Mouse (Mus musculus): ENCODE measurements at regions not wholly inside any gene's neighbourhood (a gene's known extent, or its start where the extent isn't known, plus 50 kb on each side); places are given as distances from the start of the nearest gene placed in this dataset.

DNA sequence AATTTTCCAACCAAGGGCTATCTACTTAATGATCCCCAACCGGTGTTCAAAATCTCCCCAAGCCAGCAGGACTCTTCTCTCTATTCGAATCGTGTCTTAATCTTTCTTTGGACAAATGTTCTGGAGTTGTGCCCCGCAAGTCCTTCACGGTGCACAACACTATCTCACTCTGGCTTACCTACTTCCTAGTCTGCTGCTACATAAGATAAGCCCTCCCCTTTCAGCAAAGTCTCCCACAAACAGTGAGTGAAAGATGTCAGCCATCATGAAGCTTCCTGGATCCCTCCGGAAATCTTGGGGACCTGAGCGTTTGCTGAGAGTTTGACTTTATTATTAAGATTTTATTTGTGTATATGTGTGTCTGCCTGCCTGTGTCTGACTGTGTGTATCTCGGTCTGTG is 344.7 kb upstream of the Noct start:
- Histone ChIP-seq H3K4me1 (ENCODE audit: control insufficient read depth in 2 of 2, insufficient read depth in 2 of 2, low read length in 2 of 2, poor library complexity in 1 of 2) (peaks cover 0 to 10% of the 10 kb centered on the region in 2 experiments; a peak in 2 of 4 replicates), H3K27ac (ENCODE audit: insufficient read depth, low read depth, low read length, poor library complexity, severe bottlenecking) (no peak overlapping the region), H3K9me3 (ENCODE audit: control insufficient read depth, insufficient read depth, low read depth, low read length) (no peaks in the 10 kb centered on the region), H3K36me3 (ENCODE audit: control insufficient read depth, insufficient read depth, low read length, poor library complexity, severe bottlenecking) (no peaks in the 10 kb centered on the region), H3K9ac (ENCODE audit: insufficient read depth, low read depth, low read length, poor library complexity, severe bottlenecking) (no peak overlapping the region), H3K4me3 (ENCODE audit: insufficient read depth in 1 of 2, low read depth in 1 of 2, low read length in 2 of 2, poor library complexity in 1 of 2, severe bottlenecking in 1 of 2) (no peak overlapping the region)
- TF ChIP-seq CHD2 (IDR thresholded peaks at IDR 0.05; ENCODE audit: low read depth, low read length) (no peak), ZC3H11A (IDR thresholded peaks at IDR 0.05; ENCODE audit: borderline replicate concordance, low read depth, low read length) (no peak), MAFK (IDR thresholded peaks at IDR 0.05; ENCODE audit: insufficient read depth, low read depth, low read length) (no peak), HCFC1 (IDR thresholded peaks at IDR 0.05; ENCODE audit: borderline replicate concordance, insufficient read depth, low read length) (no peak), ZNF384 (IDR thresholded peaks at IDR 0.05; ENCODE audit: low read depth, low read length) (no peak)
- in situ Hi-C loops (cut with MboI; ENCODE audit: low sequenced_read_pairs in 2 of 2, unreplicated experiment in 2 of 2), result no loop called here
- DNase-seq (ENCODE audit: low read depth, low spot score), result no peak

- H3K9me3 ChIP-seq (ENCODE audit: control insufficient read depth, insufficient read depth, low read depth, low read length), result no peaks in the 10 kb centered on the region
- no peak overlapping the region for H3K27ac ChIP-seq (ENCODE audit: insufficient read depth, low read depth, low read length, poor library complexity, severe bottlenecking)
- no peaks in the 10 kb centered on the region for H3K36me3 ChIP-seq (ENCODE audit: control insufficient read depth, insufficient read depth, low read length, poor library complexity, severe bottlenecking)
- peaks cover 0 to 10% of the 10 kb centered on the region in 2 experiments; a peak in 2 of 4 replicates for H3K4me1 ChIP-seq (ENCODE audit: control insufficient read depth in 2 of 2, insufficient read depth in 2 of 2, low read length in 2 of 2, poor library complexity in 1 of 2)
- H3K9ac ChIP-seq (ENCODE audit: insufficient read depth, low read depth, low read length, poor library complexity, severe bottlenecking), result no peak overlapping the region
- H3K4me3 ChIP-seq (ENCODE audit: insufficient read depth in 1 of 2, low read depth in 1 of 2, low read length in 2 of 2, poor library complexity in 1 of 2, severe bottlenecking in 1 of 2), result no peak overlapping the region
- DNase-seq (ENCODE audit: low read depth, low spot score), result no peak
- in situ Hi-C loops (cut with MboI; ENCODE audit: low sequenced_read_pairs in 2 of 2, unreplicated experiment in 2 of 2), result no loop called here
- no peak for TF ChIP-seq ZNF384 (IDR thresholded peaks at IDR 0.05; ENCODE audit: low read depth, low read length)
- no peak for TF ChIP-seq MAFK (IDR thresholded peaks at IDR 0.05; ENCODE audit: insufficient read depth, low read depth, low read length)
- no peak for TF ChIP-seq CHD2 (IDR thresholded peaks at IDR 0.05; ENCODE audit: low read depth, low read length)
- TF ChIP-seq HCFC1 (IDR thresholded peaks at IDR 0.05; ENCODE audit: borderline replicate concordance, insufficient read depth, low read length), result no peak
- TF ChIP-seq ZC3H11A (IDR thresholded peaks at IDR 0.05; ENCODE audit: borderline replicate concordance, low read depth, low read length), result no peak
These were observed 342.6 kb upstream of the Noct start for GRCm38 (mm10) chr3:50881437-50882248.

GRCm38 (mm10) chr3:50882249-50882733 is 342.0 kb upstream of the Noct start:
- H3K9ac ChIP-seq (ENCODE audit: insufficient read depth, low read depth, low read length, poor library complexity, severe bottlenecking), result no peak overlapping the region
- H3K4me3 ChIP-seq (ENCODE audit: insufficient read depth in 1 of 2, low read depth in 1 of 2, low read length in 2 of 2, poor library complexity in 1 of 2, severe bottlenecking in 1 of 2), result no peak overlapping the region
- in situ Hi-C loops (cut with MboI; ENCODE audit: low sequenced_read_pairs in 2 of 2, unreplicated experiment in 2 of 2), result no loop called here
- no peak overlapping the region for H3K27ac ChIP-seq (ENCODE audit: insufficient read depth, low read depth, low read length, poor library complexity, severe bottlenecking)
- H3K4me1 ChIP-seq (ENCODE audit: control insufficient read depth in 2 of 2, insufficient read depth in 2 of 2, low read length in 2 of 2, poor library complexity in 1 of 2), result peaks cover 0 to 10% of the 10 kb centered on the region in 2 experiments; a peak in 2 of 4 replicates
- peak; percentile 42 for DNase-seq (ENCODE audit: low read depth, low spot score)
- no peaks in the 10 kb centered on the region for H3K9me3 ChIP-seq (ENCODE audit: control insufficient read depth, insufficient read depth, low read depth, low read length)
- TF ChIP-seq MAFK (IDR thresholded peaks at IDR 0.05; ENCODE audit: insufficient read depth, low read depth, low read length) (no peak), CHD2 (IDR thresholded peaks at IDR 0.05; ENCODE audit: low read depth, low read length) (no peak), HCFC1 (IDR thresholded peaks at IDR 0.05; ENCODE audit: borderline replicate concordance, insufficient read depth, low read length) (no peak), ZC3H11A (IDR thresholded peaks at IDR 0.05; ENCODE audit: borderline replicate concordance, low read depth, low read length) (no peak), ZNF384 (IDR thresholded peaks at IDR 0.05; ENCODE audit: low read depth, low read length) (no peak)
- no peaks in the 10 kb centered on the region for H3K36me3 ChIP-seq (ENCODE audit: control insufficient read depth, insufficient read depth, low read length, poor library complexity, severe bottlenecking)

DNA sequence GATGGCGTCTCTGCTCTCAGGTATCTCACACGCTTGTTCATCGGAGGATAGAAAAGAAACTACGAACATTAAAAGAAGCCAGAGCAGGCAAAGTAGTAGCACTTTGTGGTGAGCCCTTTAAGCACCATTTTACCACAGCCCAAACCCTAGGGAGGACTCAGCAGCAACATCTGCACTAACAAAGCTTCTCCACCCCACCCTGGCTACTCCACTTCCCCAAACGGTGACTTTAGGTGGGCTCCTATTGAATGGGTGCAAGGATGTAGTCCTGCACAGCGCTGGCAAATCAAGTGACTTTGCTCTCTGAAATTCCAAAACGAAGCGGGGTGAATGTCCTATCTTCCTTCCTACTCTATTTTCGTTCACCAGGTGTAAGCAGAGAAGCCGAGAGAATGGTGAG is 337.9 kb upstream of the Noct start:
- Histone ChIP-seq H3K9ac (ENCODE audit: insufficient read depth, low read depth, low read length, poor library complexity, severe bottlenecking) (no peak overlapping the region), H3K9me3 (ENCODE audit: control insufficient read depth, insufficient read depth, low read depth, low read length) (no peaks in the 10 kb centered on the region), H3K27ac (ENCODE audit: insufficient read depth, low read depth, low read length, poor library complexity, severe bottlenecking) (no peak overlapping the region), H3K4me3 (ENCODE audit: insufficient read depth in 1 of 2, low read depth in 1 of 2, low read length in 2 of 2, poor library complexity in 1 of 2, severe bottlenecking in 1 of 2) (no peak overlapping the region), H3K36me3 (ENCODE audit: control insufficient read depth, insufficient read depth, low read length, poor library complexity, severe bottlenecking) (no peaks in the 10 kb centered on the region), H3K4me1 (ENCODE audit: control insufficient read depth in 2 of 2, insufficient read depth in 2 of 2, low read length in 2 of 2, poor library complexity in 1 of 2) (peaks cover 0 to 8% of the 10 kb centered on the region in 2 experiments; a peak in 2 of 4 replicates)
- in situ Hi-C loops (cut with MboI; ENCODE audit: low sequenced_read_pairs in 2 of 2, unreplicated experiment in 2 of 2), result no loop called here
- DNase-seq (ENCODE audit: low read depth, low spot score), result no peak
- TF ChIP-seq ZC3H11A (IDR thresholded peaks at IDR 0.05; ENCODE audit: borderline replicate concordance, low read depth, low read length) (no peak), CHD2 (IDR thresholded peaks at IDR 0.05; ENCODE audit: low read depth, low read length) (no peak), HCFC1 (IDR thresholded peaks at IDR 0.05; ENCODE audit: borderline replicate concordance, insufficient read depth, low read length) (no peak), ZNF384 (IDR thresholded peaks at IDR 0.05; ENCODE audit: low read depth, low read length) (no peak), MAFK (IDR thresholded peaks at IDR 0.05; ENCODE audit: insufficient read depth, low read depth, low read length) (no peak)

Measured in ES-E14 (cell line).